Mouse (Mus musculus) c-Kit-positive CD71-positive TER-119-negative erythroid progenitor cells, embryonic 14.5 days (primary cell): ENCODE results near the gene Bean1.

Experiments used
- DNase-seq: peaks from one replicate; pipeline ENCODE4 v3.0.0-alpha.2; 2013; ENCODE audit warnings: low read depth

Bean1 gene

DNA sequence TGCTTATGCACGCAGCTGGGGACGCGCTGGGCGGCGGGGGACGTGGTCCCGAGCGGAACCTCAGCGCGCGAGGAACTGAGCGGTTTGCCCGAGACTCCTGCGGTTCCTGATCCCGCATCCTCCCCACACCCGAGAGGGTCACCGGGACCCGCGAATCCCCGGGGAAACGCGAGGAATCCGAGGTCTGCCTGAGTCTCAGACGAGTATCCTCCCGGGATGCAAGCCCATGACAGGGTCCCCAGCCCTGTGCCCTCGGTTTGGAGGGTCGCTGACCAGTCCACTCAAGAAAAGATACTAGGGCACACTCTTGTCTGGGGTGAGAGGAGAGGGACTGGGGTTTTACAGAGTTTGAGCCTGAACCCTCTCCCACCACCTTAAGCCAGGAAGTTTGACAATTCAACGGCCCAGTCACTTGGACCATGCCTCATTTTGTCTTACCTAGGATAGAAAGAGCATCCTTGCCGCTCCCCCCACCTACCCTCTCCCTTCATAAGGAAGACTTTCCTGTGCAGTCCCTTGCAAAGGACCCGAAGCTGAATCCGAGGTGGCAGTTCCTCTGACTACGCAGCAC lies 893 bp downstream of the Bean1 start:
- DNase-seq, result no peak

DNA sequence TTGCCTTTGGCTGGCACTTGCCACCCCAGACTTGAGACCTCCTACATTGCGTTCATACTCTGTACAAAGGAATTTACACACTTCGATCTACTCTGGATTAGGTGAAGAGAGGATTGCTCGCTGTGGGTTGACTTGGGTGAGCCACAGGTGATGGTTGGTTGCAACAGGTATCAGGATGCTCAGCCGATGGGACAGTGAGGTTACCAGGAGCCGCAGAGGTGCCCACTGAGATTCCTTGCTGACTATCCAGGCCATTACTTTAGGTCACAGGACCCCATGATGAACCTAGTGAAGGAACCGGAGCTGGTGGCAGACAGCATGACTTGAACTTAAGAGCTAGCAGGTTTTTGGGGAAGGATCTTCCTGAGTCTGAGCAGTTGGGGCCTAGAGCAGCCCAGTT lies 2.2 kb downstream of the Bean1 start:
- no peak for DNase-seq

DNA sequence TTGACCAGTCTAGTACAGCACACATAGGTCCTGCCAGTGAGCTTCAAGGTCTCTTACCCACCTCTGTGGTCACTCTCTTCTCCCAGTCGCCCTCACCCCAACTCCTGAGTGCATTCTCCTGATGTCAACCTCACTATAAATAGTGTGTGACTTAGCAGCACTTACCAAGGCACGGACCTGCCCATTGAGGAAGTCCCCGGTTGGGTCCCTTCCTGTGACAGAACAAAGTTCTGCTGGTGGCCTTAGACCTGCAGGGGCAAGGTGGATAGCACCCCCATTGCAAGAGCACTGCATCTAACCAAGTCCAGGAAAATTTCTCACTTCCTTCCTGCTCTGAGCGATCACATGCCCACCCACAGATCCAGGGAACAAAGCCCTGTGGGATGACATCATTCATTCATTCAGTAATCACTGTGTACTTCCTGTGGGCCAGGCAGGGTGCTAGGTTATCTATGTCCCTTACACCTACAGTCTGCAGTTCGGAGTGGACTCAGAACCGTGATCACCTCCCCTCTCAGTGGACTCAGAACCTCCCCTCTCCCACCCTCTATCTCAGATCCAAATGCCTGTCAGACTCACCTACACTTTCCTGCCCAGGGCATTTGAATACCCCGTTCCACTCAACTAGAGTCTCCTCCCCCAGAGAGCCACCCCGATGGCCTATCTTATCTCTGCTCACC lies 5.7 kb downstream of the Bean1 start:
- DNase-seq, result no peak

DNA sequence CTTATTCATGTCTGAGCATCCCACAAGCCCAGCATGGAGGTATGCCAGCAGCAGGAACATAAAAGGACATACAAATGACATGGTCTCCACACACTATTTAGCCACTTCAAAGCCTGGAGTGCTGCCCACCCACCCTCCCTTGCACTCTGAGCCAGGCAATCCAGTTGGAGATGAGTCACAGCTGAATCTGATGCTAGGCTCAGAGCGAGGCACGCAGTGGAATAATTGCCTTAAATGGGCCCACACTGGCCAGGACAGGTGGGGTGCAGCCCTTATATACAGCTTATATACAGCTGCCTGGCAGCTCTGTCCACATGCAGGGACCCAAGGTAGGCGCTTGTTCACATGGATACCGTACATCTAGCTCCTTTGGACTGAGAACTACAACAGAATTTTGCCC lies 6.8 kb downstream of the Bean1 start:
- no peak for DNase-seq

DNA sequence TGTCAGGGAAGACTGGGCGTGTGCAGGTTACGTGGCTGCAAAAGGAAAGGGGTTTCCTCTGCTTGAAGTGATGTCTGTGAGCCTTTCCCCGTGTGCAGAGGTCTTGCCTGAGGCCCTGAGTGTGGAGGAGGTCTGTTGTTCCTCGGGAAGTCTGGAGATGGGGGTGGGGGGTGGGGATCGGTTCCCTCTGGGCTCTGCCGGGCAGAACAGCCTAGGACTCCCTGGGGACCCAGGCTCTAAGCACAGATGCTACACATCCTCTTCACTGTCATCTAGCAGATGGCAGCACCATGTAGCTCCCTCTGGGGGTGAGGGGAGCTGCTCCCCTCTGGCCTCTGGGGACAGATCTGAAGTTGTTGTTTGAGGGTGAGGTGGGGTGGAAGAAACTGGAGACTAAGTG lies 14.7 kb downstream of the Bean1 start:
- DNase-seq, result no peak

DNA sequence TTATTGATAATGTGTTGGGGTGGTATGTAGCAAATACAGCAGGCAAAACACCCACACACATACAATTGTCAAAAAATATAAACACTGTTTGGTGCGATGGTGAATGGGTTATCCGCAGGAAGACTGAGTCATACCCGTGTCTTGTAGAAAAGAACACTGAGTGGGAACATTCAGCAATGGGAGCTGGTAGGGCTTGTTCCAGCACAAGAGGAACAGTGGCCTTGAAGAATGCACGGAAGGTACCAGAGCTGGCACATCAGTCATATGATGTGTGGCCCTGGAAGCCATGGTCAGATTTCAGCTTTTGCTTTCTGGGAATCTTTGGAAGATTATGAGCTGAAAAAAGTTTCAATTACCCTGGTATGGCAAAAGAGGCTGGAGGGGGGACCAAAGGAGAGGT lies 16.6 kb downstream of the Bean1 start:
- no peak for DNase-seq

DNA sequence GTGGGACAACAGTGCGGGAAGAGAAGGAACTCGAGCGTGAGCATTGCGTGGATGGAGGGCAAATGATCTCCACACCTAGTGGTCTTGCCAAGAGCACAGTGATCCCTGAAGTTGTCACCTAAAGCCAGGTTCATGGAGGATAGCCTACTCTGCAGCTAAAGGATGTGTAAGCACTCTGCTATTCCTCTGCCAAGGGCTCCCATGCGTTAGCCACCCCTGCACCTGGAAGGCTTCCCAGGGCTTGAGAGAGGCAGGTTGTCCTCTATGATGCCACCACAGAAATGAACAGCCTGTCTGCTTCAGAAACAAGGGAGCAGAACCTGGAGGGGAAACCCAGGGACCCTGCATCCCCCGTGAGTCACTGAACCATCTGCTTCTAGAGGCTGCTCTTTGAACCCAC lies 17.4 kb downstream of the Bean1 start:
- no peak for DNase-seq

DNA sequence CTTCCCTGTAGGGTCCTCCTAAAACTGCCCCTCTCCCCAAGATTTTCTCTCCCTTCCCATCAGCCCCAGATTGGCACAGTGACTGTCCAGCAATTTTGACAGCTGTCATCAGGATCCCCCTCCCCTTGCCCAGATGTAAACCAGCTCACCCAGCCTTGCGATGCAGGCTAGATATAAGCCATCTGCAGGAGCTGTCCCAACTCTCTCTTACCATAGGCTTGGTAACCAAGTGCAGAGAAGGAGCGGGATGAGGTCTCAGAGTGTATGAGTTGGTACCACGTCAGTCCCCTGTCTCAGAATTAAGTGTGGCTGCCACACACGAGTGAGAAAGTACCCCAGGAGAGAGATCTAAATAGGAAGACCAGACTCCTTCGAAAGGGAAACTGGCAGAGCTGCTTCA lies 18.2 kb downstream of the Bean1 start:
- no peak for DNase-seq

DNA sequence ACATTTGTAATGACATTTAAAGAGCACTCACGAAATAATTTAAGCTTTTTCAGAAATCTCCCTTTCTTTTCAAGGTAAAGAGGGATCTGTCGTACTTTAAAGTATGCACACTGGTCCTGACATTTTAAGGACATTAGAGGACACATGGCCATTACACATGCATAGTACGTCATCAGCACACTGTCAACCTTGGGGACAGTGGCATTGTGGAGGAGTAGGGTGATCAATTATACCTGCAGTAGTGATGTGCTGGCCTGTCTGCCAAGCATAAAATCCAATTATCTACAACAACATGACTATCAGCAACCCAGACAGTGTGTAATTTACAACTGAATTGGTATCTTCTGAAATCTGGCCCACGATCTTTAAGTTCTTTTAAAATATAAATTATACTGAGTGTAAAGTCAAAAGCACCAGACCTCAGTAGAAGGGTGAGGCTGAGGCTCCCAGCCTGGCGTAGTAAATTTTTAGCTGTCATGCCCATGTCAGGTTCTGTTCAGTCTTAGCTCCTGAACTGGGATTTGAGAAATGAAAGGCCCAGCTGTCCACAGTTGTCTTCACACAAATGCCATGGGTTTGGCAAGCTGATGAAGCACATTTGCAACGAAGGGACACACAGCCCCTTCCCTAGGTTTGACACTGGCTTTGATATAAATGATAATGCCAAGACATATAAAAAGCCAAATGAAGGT lies 20.7 kb downstream of the Bean1 start:
- DNase-seq, result no peak

DNA sequence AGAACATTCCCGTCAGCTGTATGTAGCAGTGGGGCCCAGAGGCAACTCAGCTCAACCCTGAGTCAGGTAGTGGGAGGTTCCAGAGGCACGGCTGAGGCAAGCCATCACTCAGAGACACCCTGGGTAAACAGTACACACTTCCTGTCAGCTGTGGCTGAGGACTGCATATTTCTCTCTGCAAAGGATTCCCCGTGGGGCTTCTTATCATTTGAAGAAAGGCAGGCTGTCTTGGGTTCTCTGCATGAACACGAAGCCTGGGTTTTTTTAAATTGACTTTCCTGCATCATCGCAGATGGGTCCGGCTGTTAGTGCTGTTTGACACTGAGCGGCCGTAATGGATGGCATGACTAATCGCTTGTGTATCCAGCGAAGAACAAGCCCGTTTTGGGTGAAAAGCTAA lies 21.3 kb downstream of the Bean1 start:
- DNase-seq, result no peak

DNA sequence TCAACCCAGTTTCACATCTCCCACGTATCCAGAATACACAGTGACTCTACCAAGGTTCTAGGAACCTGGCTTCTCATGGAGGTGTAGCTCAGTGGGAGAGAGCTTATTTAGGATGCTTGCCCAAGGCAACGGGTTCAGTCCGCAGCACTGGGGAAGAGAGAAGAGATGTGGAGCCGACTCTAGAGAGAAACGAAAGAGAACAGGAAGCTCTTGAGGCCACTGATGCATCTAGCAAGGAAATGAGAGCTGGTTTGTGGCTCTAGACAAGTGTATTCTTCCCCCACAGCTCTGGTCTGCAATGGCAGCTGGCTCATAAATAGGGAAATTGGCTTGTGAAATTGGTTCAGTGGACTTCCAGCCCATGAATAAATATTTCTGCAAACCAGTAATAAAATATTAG lies 29.6 kb downstream of the Bean1 start:
- DNase-seq, result no peak

DNA sequence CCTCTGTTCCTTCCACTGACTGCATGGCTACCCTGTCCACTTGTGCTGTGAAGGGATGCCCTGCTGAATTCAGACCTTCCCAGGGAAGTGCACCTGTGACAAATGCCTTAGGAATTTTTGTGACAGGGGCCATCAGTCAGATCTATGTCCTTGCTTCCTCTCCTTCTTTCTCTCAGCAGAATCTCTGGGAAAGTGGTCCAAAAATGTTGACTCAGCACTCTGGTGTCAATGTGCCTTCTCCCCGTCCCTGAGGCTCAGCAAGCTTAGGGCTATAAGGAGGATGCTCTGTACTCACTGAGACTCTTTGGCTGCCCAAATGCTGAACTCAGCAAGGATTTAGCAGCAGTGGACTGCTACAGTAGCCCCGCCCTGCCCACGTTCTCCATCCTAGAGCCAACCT lies 31.4 kb downstream of the Bean1 start:
- no peak for DNase-seq

DNA sequence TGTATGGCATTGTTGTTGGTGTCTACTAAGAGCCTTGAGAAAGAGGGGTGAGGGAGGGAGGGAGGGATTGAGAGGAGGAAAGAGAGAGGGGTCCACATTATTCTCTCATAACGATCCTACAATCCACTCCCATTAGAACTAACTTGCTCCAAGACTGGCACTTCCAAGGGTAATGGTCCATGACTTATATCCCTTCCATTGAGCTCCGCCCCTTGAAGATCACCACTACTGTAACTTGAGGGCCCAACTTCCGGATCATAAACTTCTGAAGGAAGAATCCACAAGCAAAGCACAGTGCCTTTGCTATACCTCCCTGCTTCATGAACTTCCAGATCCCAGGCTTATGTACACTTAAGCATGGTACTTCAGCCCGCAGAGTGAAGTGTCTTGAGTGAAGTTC lies 32.1 kb downstream of the Bean1 start:
- no peak for DNase-seq

DNA sequence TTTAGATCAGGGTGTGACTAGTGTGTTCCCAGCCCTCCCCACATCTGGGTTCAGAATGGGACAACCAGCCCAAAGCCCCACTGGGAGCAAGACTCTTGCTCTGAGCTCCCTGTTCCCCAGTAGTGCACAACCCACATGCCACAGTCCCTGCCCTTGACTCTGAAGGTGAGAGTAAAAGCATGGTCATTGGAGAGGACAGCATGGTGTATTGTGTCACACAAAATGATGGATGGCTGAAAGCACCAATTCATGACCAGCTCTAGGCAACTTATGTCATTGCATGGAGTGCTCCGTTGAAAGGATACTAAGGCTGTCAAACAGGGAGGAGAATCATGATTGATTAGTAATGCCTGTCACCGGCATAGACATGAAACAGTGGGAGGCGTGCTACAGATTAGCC lies 35.0 kb downstream of the Bean1 start:
- DNase-seq, result no peak

DNA sequence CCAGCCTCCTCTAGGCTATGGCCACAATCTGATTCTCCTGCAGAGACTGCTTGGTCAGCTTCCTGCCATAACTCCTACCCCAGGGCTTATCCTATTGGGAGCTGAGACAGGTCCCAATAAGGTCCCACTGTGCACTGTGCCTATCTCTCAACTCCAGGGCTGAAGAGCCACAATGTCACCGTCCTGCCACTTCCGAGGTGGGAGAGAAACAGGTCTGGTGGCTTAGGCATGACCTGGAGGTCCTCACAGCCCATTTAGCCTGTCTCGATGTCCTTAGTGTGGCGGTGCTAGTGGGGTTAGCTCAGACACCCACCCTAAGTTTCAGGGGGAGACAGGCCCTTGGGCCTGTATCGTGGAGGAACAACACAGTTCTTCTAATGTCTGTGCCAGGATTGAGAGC lies 47.4 kb downstream of the Bean1 start:
- DNase-seq, result no peak

DNA sequence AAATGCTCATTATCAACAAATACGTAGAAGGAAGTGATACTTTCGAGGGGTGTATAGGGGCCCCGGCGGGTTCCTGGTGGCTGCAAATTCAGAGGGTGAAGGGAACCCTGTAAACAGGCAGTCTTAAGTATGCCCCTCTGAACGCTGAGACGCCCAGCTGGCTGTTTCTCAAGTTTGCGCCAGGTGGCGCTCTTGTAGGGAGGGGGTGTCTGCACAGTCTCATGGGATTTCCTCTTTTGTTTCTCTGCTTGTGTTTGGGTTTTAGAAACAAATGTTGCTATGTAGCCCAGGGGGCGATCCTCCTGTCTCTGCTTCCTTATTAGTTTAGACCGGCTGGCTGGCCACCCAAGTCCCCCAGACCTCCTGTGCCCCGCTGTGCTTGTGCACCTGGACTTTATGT lies 48.8 kb downstream of the Bean1 start:
- DNase-seq, result no peak

DNA sequence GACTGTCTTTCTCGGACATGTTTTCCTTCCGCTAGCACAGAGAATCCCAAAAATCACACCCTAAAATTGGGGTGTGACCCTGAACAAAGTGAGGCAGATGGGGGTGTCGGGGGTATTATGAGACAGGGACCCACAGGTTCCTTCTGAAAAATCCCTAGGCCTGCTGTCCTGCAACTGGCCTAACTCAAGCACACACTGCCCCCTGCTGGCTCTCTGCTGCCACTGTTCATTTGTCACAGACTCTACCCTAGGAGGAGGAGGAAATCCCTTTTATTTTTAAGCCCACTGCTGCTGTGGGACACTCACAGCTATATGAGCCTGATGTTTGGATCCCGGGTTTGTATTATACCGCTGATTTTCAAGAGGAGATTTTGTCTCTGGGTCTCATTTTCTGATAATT lies 49.6 kb downstream of the Bean1 start:
- peak; percentile 51 for DNase-seq

DNA sequence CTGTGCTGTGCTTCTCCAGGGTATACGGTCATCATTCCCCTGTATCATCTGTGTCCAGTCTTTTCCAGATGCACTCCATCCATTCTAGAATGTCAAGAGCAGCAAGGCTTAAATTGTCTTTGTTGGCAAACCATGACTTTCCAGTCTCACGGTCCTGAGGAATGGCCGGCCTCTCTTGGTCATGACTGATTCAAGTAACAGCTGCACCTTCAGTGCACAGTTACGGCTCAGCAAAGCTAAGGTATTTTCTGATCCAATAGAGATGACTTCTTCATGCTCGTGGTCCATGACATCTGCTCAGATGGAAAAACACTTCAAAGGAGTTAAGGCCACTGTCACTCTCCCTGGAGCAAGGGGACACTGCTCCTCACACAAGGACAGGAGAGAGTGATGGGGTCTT lies 56.8 kb downstream of the Bean1 start:
- no peak for DNase-seq

DNA sequence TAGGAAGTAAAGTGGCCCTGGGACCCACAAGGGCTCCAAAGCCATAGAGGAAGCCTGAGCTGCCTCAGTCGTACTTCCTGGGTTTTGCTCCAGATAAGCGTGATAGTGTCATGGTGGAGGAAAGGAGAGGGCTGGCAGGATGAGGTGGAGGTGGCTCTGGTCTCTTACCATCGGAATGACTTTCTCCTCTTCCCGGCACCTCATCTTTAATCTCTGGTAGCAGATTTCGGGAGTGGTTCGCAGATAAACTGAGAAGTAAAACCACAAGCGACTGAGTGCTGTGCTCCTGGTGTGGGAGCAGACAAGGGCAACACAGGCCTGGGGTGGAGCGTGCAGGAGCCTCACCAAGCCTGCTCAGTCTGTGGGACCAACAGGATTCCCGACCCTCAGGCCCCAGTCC lies 60.1 kb downstream of the Bean1 start:
- DNase-seq, result no peak

DNA sequence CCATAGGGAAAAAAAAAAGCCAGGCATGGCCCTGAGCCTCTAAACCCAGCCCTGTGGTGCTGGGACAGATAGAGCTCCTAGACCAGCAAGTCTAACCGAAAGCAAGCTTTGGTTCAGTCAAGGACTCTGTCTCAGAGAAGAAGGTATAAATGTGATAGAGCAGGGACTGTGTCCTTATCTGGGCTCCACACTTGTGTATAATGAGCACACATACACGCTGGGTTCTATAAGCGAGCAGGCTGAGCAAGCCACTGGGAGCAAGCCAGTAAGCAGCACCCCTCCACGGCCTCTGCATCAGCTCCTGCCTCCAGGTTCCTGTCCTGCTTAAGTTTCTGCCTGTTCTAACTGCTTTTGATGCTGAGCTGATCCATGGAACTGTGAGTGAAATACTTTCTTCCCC lies 61.8 kb downstream of the Bean1 start:
- no peak for DNase-seq

DNA sequence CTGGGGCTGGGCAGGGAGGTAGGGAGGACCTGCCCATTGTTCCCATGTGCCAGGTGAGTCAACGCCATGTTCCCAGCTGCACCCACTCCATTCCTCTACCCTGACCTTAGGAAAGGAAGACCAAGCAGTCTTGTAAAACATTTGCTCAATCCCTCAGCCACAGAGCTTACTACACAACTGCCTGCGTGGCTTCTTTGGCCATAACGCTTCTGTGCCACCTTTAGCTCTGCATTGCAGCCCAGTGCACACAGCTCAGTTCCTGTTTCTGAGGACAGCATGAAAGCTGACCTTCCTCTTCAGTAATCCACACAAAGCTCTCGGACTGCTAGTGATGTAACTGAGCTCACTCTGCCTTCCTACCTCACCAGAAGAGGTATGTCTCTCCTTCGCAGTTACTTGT lies 62.7 kb downstream of the Bean1 start:
- DNase-seq, result no peak

DNA sequence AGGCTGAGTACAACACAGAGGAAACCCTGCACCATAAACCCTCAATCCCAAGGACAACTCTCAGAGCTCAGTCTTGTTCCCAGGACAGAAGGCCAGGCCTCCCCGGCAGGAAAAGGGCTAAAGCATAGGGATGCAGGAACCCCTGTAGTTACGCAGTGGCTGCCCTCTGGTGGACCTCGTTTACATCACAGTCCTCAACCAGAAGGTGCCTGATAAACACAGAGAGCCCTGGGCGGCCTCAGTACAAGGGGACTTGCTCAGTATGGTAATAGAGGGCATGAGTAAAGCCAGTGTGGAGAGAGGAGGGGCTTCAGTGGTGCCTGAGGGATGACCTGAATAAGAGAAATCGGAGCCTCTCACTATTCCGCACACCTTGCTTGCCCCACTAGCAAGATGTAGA lies 64.3 kb downstream of the Bean1 start:
- no peak for DNase-seq

DNA sequence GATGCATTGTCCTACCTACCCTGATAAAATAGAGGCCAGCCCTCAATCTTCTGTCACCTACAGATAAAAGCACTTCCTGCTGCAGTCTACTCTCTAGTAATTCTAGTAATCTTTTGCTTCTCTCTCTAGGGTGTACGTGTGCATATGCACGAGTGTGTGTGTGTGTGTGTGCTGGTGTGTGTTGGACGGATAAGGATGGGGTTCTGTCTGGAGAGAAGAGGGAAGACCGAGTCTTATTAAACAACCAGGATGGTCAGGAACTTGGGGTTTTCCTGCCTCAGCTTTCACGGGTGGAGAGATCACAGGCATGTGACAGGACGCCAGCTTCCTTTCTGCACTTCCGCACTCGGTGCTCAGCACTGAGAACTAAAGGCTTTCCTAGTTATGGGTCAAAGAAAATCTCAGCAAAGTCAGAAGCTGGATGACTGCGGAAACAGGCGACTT lies 69.2 kb downstream of the Bean1 start:
- no peak for DNase-seq
